Mouse (Mus musculus): ENCODE data around the gene Cacng8. TPM values are rescaled to one million over a fixed set of nuclear protein-coding genes. Genes with fewer than 3 reads are reported as not detected.
A peak's percentile ranks its signal among the peaks of the same experiment; 100 is the strongest.

Cacng8 gene
- polyA plus RNA-seq, 1 experiment: 4.1 TPM

DNA sequence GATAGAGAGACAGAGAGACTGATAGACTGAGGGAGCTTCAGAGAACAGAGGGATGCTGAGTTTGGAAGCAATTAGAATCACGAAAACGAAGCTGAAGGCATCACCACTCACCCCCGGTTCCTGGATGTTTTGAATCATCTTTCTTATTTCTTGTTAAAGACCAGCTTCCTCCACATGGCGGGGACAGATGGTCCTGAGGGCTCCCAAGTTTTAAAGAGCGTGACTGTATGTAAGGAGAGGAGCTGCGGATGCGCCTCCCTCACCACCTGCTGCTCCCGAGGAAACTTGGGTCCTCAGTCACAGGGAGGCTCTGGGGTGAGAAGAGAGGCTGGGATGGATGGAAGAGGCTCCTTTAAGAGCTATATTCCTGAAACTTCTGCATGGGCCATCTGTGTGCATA is 69.8 kb downstream of the Cacng8 start:
- Histone ChIP-seq H3K4me1 (ENCODE audit: control insufficient read depth, insufficient read depth, low read length) (peaks cover 16% of the 10 kb centered on the region), H3K27ac (ENCODE audit: insufficient read depth, low read length) (no peak overlapping the region), H3K4me3 (ENCODE audit: insufficient read depth, low read length) (no peak overlapping the region)
- TF ChIP-seq POLR2A (IDR thresholded peaks at IDR 0.05; ENCODE audit: low read depth, low read length) (no peak), CTCF (IDR thresholded peaks at IDR 0.05; ENCODE audit: borderline replicate concordance, insufficient read depth, low read length) (no peak)

DNA sequence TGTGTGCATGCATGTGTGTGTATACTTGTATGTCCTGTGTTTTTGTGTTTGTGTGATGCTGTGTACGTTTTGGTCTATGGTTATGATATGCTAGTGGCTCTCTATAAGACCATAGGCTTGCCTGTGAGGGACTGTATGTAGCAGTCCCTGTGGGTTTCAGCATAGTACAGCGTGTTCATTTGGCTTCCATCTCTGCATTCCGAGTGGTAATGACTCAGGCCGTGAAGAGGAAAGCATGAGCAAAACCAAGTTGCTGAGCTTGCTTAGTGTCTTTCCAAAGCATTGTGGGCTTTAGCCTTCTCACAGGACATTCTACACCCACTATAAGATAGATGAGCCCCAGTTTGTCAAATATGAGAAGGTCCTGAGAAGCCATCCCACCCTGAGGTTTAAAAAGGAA is 72.8 kb downstream of the Cacng8 start:
- Histone ChIP-seq H3K4me1 (ENCODE audit: control insufficient read depth, insufficient read depth, low read length) (peaks cover 5% of the 10 kb centered on the region; the same call in 1 of the 2 replicates), H3K27ac (ENCODE audit: insufficient read depth, low read length) (peak overlapping the region; percentile 60), H3K4me3 (ENCODE audit: insufficient read depth, low read length) (no peak overlapping the region)
- TF ChIP-seq CTCF (IDR thresholded peaks at IDR 0.05; ENCODE audit: borderline replicate concordance, insufficient read depth, low read length): no peak
- no peak for TF ChIP-seq POLR2A (IDR thresholded peaks at IDR 0.05; ENCODE audit: low read depth, low read length)

Other genes with a start within 250 kb of the Cacng8 start
- gene AU018091, start 221.5 kb upstream of the Cacng8 start, polyA plus RNA-seq (2011; ENCODE audit: insufficient read length, low read depth, missing spikeins): not detected in 2 replicates
- gene Nlrp12, start 140.9 kb upstream of the Cacng8 start, polyA plus RNA-seq (2011; ENCODE audit: insufficient read length, low read depth, missing spikeins): not detected in 2 replicates
- 469 and 684 TPM in 2 replicates for gene Myadm, start 101.6 kb upstream of the Cacng8 start, polyA plus RNA-seq (2011; ENCODE audit: insufficient read length, low read depth, missing spikeins)
- 0.60 and 0.89 TPM in 2 replicates for gene Prkcg, start 101.5 kb upstream of the Cacng8 start, polyA plus RNA-seq (2011; ENCODE audit: insufficient read length, low read depth, missing spikeins)
- 62.4 and 63.7 TPM in 2 replicates for gene Cacng7, start 57.7 kb upstream of the Cacng8 start, polyA plus RNA-seq (2011; ENCODE audit: insufficient read length, low read depth, missing spikeins)
- not detected in 2 replicates for gene Cacng6, start 33.5 kb downstream of the Cacng8 start, polyA plus RNA-seq (2011; ENCODE audit: insufficient read length, low read depth, missing spikeins)
- 0.43 TPM in 1 of 2 replicates, not detected in the other for gene Tarm1, start 111.9 kb downstream of the Cacng8 start, polyA plus RNA-seq (2011; ENCODE audit: insufficient read length, low read depth, missing spikeins)
- gene Oscar, start 225.5 kb downstream of the Cacng8 start, polyA plus RNA-seq (2011; ENCODE audit: insufficient read length, low read depth, missing spikeins): 0.37 TPM in 1 of 2 replicates, not detected in the other
- gene Ndufa3, start 226.7 kb downstream of the Cacng8 start, polyA plus RNA-seq (2011; ENCODE audit: insufficient read length, low read depth, missing spikeins): 386 and 396 TPM in 2 replicates
- gene Tfpt, start 239.2 kb downstream of the Cacng8 start, polyA plus RNA-seq (2011; ENCODE audit: insufficient read length, low read depth, missing spikeins): 13.7 and 17.3 TPM in 2 replicates
- gene Prpf31, start 239.3 kb downstream of the Cacng8 start, polyA plus RNA-seq (2011; ENCODE audit: insufficient read length, low read depth, missing spikeins): 42.2 and 51.8 TPM in 2 replicates

Measured in embryonic fibroblast, embryonic 13.5 days (primary cell).